Mouse (Mus musculus) kidney, adult 2 months (tissue): Measurements from ENCODE around the gene P3h2.

Experiments
- CTCF ChIP-seq: fragments of 200-500 bp; conservative IDR thresholded peaks from 2 replicates; pipeline ENCODE4 v1.5.1; 2011; ENCODE audit warnings: low read depth, mild to moderate bottlenecking, control low read depth, low read length, moderate library complexity, mixed read lengths; ENCODE audit not compliant: insufficient read depth, insufficient read length
- POLR2A ChIP-seq: fragments of 200-500 bp; IDR thresholded peaks from one replicate; pipeline ENCODE4 v1.6.1; 2011; ENCODE audit warnings: low read depth, low read length, control low read depth

GRCm38 (mm10) chr16:26041929-26042303 lies 63.7 kb downstream of the P3h2 start:
- TF ChIP-seq POLR2A (no peak), CTCF (no peak)
